Mouse (Mus musculus) liver, postnatal 0 days (tissue): Measurements from ENCODE around the gene Arpp21.

Experiments used
- CTCF ChIP-seq: sonication (generic); IDR thresholded peaks from 2 replicates; pipeline ENCODE4 v1.5.1; 2016; ENCODE audit warnings: antibody characterized with exemption, low read depth
- EP300 ChIP-seq: IDR thresholded peaks from 2 replicates; pipeline ENCODE4 v1.6.1; 2016; ENCODE audit warnings: antibody characterized with exemption, low read depth, mild to moderate bottlenecking

- TF ChIP-seq CTCF, result no peak
- no peak for TF ChIP-seq EP300
Measured at GRCm38 (mm10) chr9:112078903-112079302, 156.8 kb downstream of the Arpp21 start.
